Mouse (Mus musculus): ENCODE measurements at regions not wholly inside any gene's neighbourhood (a gene's known extent, or its start where the extent isn't known, plus 50 kb on each side); places are given as distances from the start of the nearest gene placed in this dataset.

DNA sequence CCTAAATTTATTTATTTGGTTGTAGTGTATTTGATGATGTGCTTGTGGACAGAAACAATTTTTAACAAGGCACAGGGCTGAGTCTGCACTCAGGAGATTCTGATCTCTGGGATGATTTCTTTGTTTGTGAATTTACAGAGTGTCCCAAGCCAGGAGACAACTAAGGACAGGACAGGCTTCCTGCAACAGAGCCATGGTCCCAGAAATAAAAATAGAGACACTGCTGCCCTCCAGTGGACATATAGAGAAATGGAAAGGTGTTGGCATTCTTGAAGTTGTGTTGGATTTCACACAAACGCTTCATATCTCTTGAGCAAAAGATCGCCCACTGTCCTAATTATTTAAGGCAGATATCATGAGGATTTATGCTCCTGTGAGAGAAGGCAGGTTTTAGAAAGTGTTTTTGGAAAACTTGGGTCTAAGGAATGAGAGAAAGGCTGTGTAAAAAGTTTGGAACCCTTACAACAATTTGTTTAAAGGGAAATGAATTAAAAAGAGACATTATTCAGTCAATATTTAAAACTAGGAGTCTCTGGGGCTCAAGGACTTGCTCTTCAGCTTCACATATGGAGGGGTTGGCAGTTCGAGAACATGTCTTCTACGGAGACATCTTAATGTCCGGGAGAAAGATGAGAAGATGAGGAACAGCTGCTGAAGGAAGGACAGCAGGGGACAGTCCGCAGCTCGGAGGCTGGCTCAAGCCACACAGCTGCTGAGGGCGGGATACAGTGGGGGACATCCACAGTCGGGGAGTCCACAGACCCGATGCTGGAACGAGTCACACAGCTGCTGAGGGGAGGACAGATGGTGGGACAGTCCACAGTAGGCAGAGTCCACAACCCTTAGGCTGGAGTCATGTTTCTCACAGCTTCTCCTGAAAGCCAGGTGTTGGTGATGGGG, 263.5 kb downstream of the Ankrd50 start:
- DNase-seq (ENCODE audit: low spot score in 2 of 2), result no peak

DNA sequence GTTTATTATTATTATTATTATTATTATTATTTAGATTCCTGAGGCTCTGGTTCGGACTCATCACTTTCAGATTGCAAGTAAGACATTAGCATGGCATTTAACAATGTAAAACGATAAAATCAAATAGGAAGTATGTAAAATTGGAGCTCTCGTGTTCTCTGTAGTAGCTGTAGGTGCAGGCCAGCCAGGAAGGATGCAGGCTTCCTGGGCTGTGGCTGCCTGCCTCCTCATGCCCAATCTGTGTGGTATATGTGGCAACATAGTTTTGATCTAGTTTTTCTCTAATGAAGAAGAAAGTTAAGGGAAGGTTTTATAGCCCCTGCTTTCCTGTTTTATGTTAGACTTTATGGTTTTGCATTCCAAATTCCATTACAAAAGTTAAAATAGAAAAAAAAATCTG, 275.6 kb downstream of the Ankrd50 start:
- no peak for DNase-seq (ENCODE audit: low spot score in 2 of 2)

- DNase-seq (ENCODE audit: low spot score in 2 of 2), result no peak
Measured at GRCm38 (mm10) chr3:38207867-38208266, 276.8 kb downstream of the Ankrd50 start.

GRCm38 (mm10) chr3:38201861-38202656, 282.6 kb downstream of the Ankrd50 start:
- DNase-seq (ENCODE audit: low spot score in 2 of 2), result peak in 1 of 2 experiments; percentile 17

DNA sequence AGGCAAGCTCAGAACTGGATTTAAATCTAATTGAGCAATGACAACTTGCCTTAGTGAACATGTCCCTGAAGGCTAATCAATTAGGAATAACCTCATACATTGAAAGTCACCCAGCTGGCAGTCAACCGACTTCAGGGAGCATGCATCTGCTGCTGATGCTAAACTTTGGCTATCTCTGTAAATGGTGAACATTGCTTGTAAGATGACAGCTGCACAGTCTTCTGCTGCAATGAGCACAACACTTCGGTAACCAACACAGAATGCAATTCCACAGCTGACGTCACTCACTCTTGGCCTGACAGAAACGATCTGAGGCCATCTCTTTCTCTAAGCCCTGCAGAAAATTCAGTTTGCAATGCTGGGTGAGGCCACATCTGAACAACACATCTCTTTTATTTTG, 290.6 kb downstream of the Ankrd50 start:
- no peak for DNase-seq (ENCODE audit: low spot score in 2 of 2)

DNA sequence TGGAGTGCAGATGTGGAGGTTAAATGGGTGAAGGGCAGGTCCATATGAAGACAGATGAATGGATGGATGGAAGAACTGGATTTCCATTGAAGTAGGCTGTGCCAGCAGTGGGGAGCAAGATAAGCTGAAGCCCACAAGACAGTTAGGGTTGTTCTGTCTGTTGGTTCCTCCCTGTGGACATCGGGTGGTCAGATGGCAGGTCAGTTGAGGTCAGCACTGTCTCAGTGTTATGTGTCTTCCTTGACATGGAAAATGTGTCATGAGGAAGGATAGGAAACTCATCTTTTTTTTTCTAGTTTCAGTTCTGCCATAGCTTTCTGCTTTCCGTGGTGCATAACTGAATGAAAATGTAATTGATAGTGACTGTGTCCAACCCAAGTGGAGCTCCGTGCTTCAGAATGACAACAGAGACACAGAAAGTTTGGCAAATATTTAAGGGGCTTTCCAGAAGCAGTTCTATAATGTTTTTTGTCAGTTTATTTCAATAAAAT, 297.2 kb downstream of the Ankrd50 start:
- no peak for DNase-seq (ENCODE audit: low spot score in 2 of 2)

- DNase-seq (ENCODE audit: low spot score in 2 of 2), result no peak
Measured at GRCm38 (mm10) chr3:38186503-38186902, 298.1 kb downstream of the Ankrd50 start.

GRCm38 (mm10) chr3:38178295-38178694, 306.3 kb downstream of the Ankrd50 start:
- no peak for DNase-seq (ENCODE audit: low spot score in 2 of 2)

DNA sequence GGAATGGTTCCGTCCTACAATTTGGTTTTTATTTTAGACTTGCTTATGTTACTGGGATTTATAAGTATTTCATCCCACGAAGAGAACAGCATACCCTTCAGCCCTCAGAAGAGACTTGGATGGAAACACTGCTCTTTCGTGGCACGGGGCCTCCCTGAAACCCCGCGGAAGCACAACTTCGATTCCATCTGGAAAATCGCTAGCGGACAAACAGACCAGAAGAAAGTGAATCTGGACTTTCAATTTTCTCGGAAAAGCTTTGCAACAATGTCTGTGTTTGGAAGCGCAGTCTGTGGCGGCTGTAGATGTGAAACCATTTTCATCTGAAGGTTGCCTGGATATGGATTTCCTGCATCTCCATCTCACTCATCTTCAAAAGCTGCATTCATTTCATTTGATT, 308.7 kb downstream of the Ankrd50 start:
- DNase-seq (ENCODE audit: low spot score in 2 of 2), result no peak

DNA sequence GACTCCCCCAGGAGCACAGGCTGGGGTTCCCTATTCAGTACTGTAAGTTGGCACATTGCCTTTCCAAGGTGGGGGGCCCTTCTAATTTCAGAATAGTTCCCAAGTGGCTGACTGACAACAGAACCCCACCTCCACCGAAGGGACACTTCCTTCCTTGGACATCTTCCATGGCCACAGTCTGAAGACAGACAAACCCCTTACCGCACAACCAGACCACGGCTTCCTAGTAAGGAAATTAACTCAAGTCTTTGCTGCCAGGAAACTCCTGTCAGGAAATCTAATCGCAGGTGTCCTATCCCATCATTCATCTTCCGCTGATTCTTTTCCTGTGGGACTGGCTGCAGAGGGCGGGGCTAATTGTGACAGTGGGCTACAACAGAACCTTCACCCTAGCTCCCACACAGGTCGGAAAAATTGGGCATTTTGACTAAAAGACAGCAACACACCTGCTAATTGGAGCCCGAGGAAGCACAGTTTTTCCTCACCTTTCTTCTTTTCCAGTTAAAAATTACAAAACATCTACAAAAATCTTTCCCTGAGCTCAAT, 309.8 kb downstream of the Ankrd50 start:
- no peak for DNase-seq (ENCODE audit: low spot score in 2 of 2)

GRCm38 (mm10) chr3:38152408-38152807, 332.2 kb downstream of the Ankrd50 start:
- no peak for DNase-seq (ENCODE audit: low spot score in 2 of 2)

GRCm38 (mm10) chr3:38151821-38152220, 332.8 kb downstream of the Ankrd50 start:
- DNase-seq (ENCODE audit: low spot score in 2 of 2), result no peak

- DNase-seq (ENCODE audit: low spot score in 2 of 2), result no peak
Measured at GRCm38 (mm10) chr3:38146663-38147062, 338.0 kb downstream of the Ankrd50 start.

GRCm38 (mm10) chr3:38145444-38145843, 339.2 kb downstream of the Ankrd50 start:
- no peak for DNase-seq (ENCODE audit: low spot score in 2 of 2)

DNA sequence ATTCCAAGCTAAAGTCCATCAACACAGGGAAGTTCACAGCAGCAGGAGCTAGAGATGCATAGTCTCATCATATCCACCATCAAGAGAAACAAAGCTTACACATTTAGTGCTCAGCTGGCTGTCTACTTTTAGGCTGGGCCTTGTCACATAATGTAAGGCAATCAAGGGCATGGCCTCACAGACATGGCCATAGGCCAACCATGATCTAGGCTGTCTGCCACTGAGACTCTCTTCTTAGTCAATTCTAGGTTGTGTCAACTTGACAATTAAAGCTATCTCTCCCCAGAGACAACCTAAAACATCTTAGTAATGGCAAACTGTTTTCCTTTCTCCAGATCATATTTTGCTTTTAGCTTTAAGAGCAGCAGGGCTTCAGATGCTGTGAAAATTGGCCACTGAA, 340.0 kb downstream of the Ankrd50 start:
- no peak for DNase-seq (ENCODE audit: low spot score in 2 of 2)

DNA sequence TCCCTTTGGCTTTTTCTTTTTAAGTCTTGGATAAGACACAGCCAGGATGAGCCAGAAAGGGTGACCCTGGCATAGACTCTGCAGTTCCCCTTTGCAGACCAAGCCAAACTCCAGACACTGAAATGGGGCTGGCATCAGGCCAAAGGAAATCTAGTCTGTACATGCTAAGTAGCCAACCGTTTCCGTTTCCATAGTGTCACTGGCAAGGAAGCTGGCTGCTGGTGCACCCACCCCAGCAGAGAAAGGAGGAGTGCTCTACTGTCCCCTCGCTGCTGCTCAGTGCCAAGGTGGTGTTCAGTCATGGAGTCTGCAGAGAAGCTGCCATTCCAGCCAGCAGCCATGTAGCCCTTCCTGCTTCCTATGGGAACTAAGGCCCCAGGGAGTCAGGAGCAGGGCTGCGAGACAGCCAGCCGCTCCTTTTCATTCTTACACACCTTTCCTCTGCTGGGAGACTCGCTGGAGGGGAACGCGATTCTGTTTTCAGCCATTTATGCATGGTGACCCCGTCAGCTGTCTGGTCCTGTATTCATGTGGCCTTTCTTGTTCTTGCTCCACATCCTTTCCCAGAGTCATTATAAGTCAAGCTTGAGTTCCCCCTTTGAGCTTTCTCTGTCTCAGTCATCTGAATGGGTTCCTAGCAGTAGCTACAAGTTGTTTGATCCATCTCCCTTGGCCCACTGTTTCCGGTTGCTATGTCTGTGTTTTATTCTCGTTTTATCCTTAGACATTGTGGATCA, 341.3 kb downstream of the Ankrd50 start:
- DNase-seq (ENCODE audit: low spot score in 2 of 2), result peak in 1 of 2 experiments; percentile 7

DNA sequence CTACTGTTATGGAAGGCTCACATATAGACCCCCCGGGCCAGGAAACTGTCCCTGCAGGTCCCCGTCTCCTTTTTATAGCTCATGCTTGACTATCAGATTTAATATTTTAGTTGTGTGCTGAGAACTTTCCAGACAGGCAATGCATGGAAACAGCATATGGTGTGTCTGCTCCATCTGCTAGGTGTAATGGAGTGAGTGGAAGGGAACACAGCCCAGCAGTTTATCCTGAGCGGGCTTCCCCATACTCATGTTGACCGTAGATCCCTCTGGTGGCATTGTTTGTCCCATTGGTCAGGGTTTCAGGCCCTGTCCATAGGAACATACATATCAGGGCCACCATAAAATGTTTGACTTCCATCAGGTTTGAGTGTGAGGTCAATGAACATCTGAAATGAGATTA, 345.3 kb downstream of the Ankrd50 start:
- no peak for DNase-seq (ENCODE audit: low spot score in 2 of 2)

DNA sequence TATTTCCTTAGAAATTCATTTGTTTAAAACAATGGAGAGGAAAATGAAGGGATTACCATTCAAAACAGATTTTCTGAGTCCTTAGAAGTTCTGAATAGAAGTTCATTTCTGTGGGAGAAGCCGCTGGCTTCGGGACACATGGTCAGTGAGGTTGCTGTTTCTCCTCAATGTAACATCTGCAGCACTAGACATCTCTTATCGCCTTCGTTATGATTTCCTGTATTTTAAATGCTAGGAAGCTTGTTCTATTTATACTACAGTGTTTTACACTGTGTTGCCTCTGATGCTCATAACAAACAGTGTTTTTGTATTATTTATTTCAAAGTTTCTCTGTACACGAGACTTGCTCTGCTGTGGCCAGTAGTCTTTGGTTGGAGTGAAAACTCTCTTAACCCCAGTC, 346.6 kb downstream of the Ankrd50 start:
- DNase-seq (ENCODE audit: low spot score in 2 of 2), result no peak

GRCm38 (mm10) chr3:38135808-38136214, 348.8 kb downstream of the Ankrd50 start:
- DNase-seq (ENCODE audit: low spot score in 2 of 2), result no peak

DNA sequence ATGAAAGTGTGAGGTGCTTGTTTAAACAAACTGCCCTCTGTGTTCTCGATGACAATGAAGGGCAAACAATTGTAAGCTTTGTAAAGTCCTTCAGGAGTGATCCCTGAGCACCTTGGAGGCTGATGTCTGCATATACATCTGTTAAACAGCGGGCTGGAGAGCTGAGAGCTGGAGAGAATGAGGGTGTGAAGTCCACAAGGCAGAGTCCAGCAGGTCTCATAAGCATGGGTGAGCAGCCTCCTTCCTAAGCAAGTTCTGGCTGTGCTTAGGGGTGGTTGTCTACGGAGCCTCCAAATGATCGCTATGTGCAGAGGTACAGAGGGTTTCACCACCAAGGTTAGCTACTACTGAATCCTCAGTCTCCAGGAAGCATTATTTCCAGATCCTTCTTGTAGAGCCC, 350.2 kb downstream of the Ankrd50 start:
- DNase-seq (ENCODE audit: low spot score in 2 of 2), result no peak

DNA sequence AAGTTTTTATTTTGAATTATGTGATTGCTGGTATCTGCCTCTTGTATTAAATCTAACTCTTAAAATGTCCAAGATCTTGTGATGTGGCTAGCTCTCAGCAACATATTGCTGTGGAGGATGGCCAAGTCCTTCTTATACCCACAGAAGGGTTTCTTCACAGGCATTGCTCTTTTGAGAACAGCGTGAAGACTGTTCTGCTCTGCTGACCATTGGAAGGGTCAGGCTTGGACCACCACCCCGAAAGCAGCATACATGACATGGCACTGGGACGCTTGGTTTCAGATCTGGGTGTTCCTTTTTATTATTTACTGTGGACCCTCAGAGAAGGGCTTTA, 352.8 kb downstream of the Ankrd50 start:
- DNase-seq (ENCODE audit: low spot score in 2 of 2), result no peak

Data from spleen, postnatal 14 days (tissue).